Mouse (Mus musculus): ENCODE measurements at regions not wholly inside any gene's neighbourhood (a gene's known extent, or its start where the extent isn't known, plus 50 kb on each side); places are given as distances from the start of the nearest gene placed in this dataset.

DNA sequence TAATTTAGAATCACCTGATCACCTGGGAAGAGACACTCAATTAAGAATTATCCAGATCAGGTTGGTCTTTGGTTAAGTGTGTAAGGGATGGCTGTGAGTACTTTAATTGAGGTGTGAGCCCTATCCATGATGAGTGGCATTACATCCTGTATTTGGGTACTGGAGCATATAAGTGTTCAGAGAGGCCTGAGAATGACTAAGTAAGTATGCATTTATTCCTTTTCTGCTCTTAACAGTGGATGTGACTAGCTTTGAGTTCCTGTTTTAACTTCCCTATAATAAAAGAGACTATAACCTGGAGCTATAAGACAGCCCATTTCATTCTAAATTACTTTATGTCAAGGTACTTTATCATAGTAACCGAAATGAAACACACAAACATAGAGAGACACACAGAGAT lies 421.4 kb upstream of the Klf4 start:
- DNase-seq (ENCODE audit: extremely low read depth, low read depth): no peak

- DNase-seq (ENCODE audit: extremely low read depth, low read depth): no peak
These were observed 420.0 kb upstream of the Klf4 start for GRCm38 (mm10) chr4:55952220-55952619.

DNA sequence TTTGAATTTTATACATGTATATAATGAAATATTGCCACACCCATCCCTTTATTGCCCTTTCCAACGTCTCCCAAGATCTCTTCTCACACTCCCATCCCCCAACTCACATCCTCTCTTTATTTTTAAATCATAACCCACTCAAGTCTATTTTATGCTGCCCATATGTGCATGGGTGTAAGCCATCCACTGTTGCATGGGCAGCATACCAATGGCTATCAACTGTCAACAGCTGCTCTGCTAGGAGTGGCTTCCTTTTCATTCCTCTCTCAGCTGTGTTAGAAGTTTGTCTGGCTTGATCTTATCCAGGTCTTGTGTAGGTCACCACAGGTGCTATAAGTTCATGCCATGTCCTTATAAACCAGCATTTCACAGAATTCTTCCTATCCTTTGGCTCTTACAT lies 409.2 kb upstream of the Klf4 start:
- no peak for DNase-seq (ENCODE audit: extremely low read depth, low read depth)

DNA sequence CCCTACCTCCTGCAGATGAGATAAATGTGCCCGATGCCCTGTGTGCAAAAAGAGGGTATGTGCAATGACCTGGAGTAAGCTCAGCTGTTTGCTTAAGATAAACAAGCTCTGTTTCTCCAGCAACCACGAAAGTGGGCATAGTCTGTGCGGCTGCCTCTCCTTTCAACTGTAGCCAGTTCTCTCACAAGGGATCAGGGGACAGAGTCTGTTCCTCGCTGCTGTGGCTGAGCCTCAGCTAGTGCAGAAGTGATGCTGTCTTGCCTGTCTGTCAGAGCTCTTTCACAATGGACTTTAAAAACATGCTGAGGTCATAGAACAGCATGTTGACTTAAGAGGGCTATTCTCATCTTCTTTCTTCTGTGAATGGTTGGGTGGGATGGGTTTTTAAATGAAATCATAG lies 406.1 kb upstream of the Klf4 start:
- DNase-seq (ENCODE audit: extremely low read depth, low read depth): no peak

GRCm38 (mm10) chr4:55937833-55938232 lies 405.6 kb upstream of the Klf4 start:
- DNase-seq (ENCODE audit: extremely low read depth, low read depth): no peak

DNA sequence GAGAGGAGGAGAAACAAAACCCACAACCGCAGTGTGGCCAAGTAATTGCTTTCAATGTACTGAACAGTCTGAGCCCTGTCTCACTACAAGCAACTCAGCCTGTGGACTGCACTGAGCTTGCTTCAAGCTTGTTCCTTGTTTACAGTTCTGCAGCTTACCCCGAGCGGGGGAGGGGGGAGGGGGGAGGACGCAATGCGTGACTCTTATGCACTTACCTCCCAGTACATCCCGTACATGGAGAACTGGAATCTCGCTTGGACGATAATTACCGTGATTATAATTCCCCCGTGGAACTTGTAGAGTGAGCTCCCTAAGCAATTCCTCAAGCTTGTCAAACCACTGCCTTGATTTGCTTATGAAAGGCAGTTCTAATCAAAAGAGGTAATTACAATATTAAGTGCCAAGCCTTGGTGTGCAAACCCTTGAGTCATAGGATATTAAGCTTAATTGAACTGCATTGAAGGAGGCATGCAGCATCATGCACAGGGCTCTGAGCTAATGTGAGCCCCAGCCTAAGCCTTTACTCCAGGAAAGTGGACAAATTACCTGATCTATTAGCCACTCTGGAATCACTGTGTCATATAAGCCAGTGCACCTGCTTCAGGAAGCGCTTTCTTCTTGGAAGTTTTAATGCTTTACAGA lies 397.0 kb upstream of the Klf4 start:
- no peak for DNase-seq (ENCODE audit: extremely low read depth, low read depth)

DNA sequence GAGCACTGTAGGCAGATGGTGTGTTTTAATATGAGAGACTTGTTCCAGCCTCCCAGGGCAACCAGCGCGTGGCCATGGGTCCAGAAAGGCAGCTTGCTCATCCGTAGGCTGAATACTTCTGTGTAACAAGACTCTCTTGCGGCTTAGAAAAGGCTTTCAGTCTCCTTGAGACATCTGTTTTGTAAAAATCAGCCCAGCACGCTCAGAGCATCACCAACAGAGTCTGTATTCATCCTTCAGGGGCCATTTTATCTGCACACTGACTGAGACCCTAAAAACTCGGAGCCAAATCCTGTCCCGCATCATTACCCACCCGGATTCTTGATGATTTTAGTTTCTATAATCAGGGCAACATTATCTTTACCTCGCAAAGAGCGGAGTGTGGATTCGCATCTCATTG lies 396.4 kb upstream of the Klf4 start:
- DNase-seq (ENCODE audit: extremely low read depth, low read depth): no peak

DNA sequence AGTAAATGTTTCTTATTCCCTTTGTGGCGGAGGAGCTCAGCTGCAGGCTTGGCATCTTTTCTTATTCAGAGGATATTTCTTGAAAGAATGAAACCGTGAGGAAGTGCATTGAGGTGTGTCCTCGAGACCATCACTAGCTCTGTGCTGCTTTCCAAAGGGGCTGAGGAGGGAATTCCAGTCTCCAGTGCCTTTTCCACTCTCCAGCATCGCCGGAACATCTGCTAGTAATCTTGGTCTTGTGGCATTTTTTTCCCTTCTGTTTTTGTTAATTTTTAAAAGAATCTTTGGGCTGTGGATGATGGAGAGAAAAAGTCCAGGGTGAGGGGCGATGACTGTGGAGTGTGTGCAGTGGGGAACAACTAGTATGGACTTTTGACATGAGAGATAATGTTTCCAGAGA lies 395.9 kb upstream of the Klf4 start:
- DNase-seq (ENCODE audit: extremely low read depth, low read depth): no peak

- DNase-seq (ENCODE audit: extremely low read depth, low read depth): no peak
These were observed 395.1 kb upstream of the Klf4 start for GRCm38 (mm10) chr4:55927391-55927790.

DNA sequence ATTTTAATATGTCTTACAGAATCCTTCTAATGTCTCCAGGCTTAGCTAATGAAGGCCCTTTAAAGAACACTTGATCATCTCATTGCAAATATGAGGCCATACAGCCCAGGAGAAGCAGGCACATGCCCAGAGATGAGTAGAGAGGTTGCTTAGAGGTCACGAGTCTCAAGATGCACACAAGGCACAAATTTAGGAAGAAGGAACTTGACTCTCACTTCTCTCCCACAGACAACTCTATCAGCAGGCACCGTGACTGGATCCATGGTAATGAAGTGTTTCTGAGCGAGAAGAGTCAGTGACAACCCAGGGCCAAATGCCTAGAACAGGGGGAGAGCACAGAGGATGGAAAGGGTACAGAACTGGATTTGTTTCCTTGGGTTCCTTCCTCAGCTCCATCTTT lies 392.7 kb upstream of the Klf4 start:
- DNase-seq (ENCODE audit: extremely low read depth, low read depth): no peak

DNA sequence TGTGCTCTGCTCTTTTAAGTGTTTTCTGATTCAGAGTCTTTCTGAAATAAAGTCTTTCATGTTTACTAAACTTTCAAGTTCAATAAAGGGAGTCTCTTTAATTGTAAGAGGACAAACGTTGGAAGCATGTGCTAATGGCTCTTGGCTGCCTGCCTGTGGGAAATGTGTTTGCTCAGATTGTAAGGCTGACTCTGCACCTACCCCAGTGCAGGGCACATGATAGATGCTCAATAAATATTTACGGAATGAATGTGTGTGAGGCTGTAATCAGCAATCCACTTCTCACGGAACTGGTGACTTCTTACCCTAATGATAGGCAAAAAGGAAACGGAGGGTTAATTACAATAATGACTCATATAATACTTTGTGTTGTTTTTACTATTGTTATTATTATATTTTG lies 389.0 kb upstream of the Klf4 start:
- DNase-seq (ENCODE audit: extremely low read depth, low read depth): no peak

- no peak for DNase-seq (ENCODE audit: extremely low read depth, low read depth)
These were observed 362.0 kb upstream of the Klf4 start for GRCm38 (mm10) chr4:55894116-55894885.

DNA sequence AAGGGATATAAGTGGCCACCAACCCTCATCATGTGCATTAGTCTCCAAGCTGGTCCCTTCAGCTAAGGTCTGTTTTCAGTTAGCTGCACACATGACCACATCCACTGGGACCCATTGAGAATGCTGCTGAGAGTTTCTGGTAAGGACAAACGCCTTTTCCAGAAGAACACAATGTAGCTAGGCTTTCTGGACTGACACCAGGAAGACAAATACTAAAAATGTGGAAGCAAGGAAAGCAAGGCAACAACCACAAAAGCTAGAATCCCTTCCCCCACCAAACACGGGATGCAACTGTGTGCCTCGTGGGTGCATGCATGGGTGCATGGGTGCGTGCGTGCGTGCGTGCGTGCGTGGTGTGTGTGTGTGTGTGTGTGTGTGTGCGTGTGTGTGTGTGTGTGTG lies 359.4 kb upstream of the Klf4 start:
- DNase-seq (ENCODE audit: extremely low read depth, low read depth): no peak

DNA sequence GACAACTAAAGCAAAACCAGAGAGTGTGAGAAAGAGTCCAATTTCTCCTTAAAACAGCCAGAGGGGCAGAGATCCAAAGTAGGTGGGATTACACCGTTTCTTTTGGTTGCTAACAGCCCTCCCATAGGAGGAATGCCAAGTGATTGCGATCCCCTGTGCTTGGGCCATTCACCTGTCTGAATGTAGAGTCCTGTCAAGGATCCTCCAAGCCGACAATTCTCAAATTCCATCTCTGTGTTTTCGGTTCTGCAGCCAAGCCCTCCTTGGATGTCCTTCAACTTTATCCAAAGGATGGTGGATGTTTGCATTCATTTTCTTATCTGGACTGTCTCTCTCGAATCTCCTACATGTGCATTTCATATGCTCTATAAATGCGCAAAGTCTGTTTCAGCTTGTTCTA lies 355.3 kb upstream of the Klf4 start:
- DNase-seq (ENCODE audit: extremely low read depth, low read depth): no peak

GRCm38 (mm10) chr4:55882541-55882940 lies 350.3 kb upstream of the Klf4 start:
- no peak for DNase-seq (ENCODE audit: extremely low read depth, low read depth)

GRCm38 (mm10) chr4:55875304-55875703 lies 343.0 kb upstream of the Klf4 start:
- DNase-seq (ENCODE audit: extremely low read depth, low read depth): no peak

GRCm38 (mm10) chr4:55874875-55875274 lies 342.6 kb upstream of the Klf4 start:
- DNase-seq (ENCODE audit: extremely low read depth, low read depth): no peak

GRCm38 (mm10) chr4:55874276-55874675 lies 342.0 kb upstream of the Klf4 start:
- DNase-seq (ENCODE audit: extremely low read depth, low read depth): no peak

- no peak for DNase-seq (ENCODE audit: extremely low read depth, low read depth)
These were observed 327.8 kb upstream of the Klf4 start for GRCm38 (mm10) chr4:55860055-55860454.

DNA sequence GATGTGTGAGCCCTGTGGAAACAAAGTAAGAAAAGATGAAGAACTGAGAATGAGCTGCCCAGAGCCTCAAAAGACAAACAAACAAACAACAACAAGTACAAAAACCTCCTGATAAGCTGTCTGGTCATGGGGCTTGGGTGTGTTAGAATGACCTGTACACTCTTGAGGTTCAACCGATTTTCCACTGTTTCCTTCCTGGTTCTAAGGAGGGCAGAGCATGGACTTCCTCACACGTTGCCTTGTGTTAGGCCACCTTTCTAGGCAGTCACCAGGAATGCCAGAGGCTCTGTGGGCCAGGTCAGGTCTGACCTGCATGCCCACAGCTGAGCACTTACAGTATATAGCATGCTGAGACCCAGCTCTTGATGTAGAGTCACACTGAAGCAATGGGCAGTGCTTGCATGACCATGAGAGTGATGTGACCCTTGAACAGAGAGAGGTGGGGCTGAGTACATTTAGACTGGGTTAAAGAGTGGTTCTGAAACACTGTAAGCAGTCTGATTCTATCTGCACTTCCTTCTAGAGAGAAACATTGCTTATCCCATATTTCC lies 327.0 kb upstream of the Klf4 start:
- no peak for DNase-seq (ENCODE audit: extremely low read depth, low read depth)

- DNase-seq (ENCODE audit: extremely low read depth, low read depth): no peak
These were observed 319.2 kb upstream of the Klf4 start for GRCm38 (mm10) chr4:55851430-55851829.

GRCm38 (mm10) chr4:55851027-55851426 lies 318.8 kb upstream of the Klf4 start:
- no peak for DNase-seq (ENCODE audit: extremely low read depth, low read depth)

Data from MEL-GATA-1-ER (cell line).